Mouse (Mus musculus) lung, embryonic 16.5 days (tissue): ENCODE measurements at regions not wholly inside any gene's neighbourhood (a gene's known extent, or its start where the extent isn't known, plus 50 kb on each side); places are given as distances from the start of the nearest gene placed in this dataset.
A peak's percentile ranks its signal among the peaks of the same experiment; 100 is the strongest.

Source experiments
- ATAC-seq: fragments of 200-750 bp; cut with Nextera tagmentation; 2 replicates; pipeline ENCODE4 v1.8.0; 2017; ENCODE audit warnings: low read depth, mild to moderate bottlenecking, moderate library complexity
- H3K27ac ChIP-seq: fragments of 300-500 bp; sonication (generic); 2 replicates; pipeline ENCODE4 v1.5.1; 2014; ENCODE audit warnings: mild to moderate bottlenecking, control low read depth, low read length
- H3K27me3 ChIP-seq: fragments of 300-500 bp; sonication (generic); 2 replicates; pipeline ENCODE4 v1.6.1; 2014; ENCODE audit warnings: low read depth, low read length, mixed read lengths; ENCODE audit not compliant: control insufficient read depth, insufficient read depth
- H3K36me3 ChIP-seq: fragments of 300-500 bp; sonication (generic); 2 replicates; pipeline ENCODE4 v1.6.1; 2014; ENCODE audit warnings: low read length; ENCODE audit not compliant: control insufficient read depth, insufficient read depth
- H3K4me1 ChIP-seq: fragments of 300-500 bp; sonication (generic); replicated peaks from 2 replicates; pipeline ENCODE4 v1.6.1; 2014; ENCODE audit warnings: low read length, mixed read lengths; ENCODE audit not compliant: control insufficient read depth, insufficient read depth
- H3K4me2 ChIP-seq: fragments of 300-500 bp; sonication (generic); 2 replicates; pipeline ENCODE4 v1.6.1; 2014; ENCODE audit warnings: low read depth, low read length, control low read depth
- H3K4me3 ChIP-seq: fragments of 300-500 bp; sonication (generic); 2 replicates; pipeline ENCODE4 v1.5.1; 2014; ENCODE audit warnings: mild to moderate bottlenecking, low read length, control low read depth
- H3K9ac ChIP-seq: fragments of 300-500 bp; sonication (generic); 2 replicates; pipeline ENCODE4 v1.6.1; 2014; ENCODE audit warnings: low read length, control low read depth
- H3K9me3 ChIP-seq: fragments of 300-500 bp; sonication (generic); 2 replicates; pipeline ENCODE4 v1.6.1; 2016; ENCODE audit warnings: low read length; ENCODE audit not compliant: control insufficient read depth
- WGBS: fragments of 180-500 bp; shearing (Covaris S2); extraction: QIAGEN DNeasy Blood & Tissue Kit; methylation state at CpG from one replicate; pipeline ENCODE4 v1.1.7; 2014; 5-methylcytosine and 5-hydroxymethylcytosine counted together

DNA sequence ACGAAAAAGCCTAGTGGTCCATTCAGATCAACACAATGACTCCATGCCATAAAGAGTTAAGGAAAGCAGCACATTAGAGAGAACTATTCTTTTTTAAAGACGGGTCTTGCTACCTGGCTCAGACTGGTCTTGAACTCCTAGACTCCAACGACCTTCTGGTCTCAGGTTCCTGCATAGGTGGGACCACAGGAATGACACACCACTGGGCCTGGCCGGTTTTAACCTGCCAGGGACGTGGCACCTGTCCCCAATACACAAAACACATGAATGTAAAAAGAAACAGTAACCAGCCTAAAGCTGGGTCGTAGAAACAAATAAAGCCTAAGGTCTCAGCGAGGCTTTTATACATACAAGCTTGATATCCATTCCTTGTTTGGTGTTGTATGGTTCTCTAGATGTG, 67.9 kb downstream of the Hes1 start:
- 68% methylated on average over 7 of the region's 7 CpGs for WGBS

DNA sequence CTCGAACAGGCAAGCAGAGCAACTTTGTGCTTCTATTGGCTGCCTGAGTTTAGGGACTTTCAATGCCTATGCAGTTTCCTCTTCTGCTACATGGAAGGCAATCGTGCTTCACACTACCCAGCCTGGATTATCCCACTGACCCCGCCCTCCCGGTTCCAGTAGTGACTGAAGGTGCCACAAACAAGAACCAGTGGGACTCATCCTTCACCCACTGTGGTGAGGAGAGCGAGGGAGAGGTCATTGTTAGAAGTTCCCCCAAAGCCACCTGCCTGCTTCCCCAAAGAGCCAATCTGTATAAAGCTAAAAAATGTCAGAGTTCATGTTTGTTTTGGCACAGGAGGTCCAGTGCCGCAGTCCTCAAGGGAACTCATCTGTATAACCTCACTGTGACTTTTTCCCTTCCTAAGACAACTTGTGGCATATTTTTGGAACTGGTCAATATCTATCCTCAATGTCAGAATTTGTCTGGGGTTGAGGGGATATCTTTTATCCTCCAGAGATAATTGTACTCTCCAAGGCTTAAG, 70.5 kb downstream of the Hes1 start:
- H3K36me3 ChIP-seq, result no peaks in the 10 kb centered on the region
- no peak overlapping the region for H3K4me2 ChIP-seq

More for the DNA sequence above, 67.9 kb downstream of the Hes1 start:
- Histone ChIP-seq H3K27ac (no peak overlapping the region), H3K4me3 (no peak overlapping the region), H3K9me3 (0 out of 2 replicates have a peak, but pooled peaks cover 2% of the 10 kb centered on the region), H3K4me1 (peaks cover 6% of the 10 kb centered on the region), H3K4me2 (no peak overlapping the region), H3K36me3 (no peaks in the 10 kb centered on the region), H3K27me3 (no peaks in the 10 kb centered on the region), H3K9ac (no peak overlapping the region)
- ATAC-seq, result no peak

GRCm38 (mm10) chr16:30136849-30137248, 72.7 kb downstream of the Hes1 start:
- WGBS, result 87% methylated on average over 5 of the region's 5 CpGs

More for the DNA sequence above, 70.5 kb downstream of the Hes1 start:
- Histone ChIP-seq H3K27me3 (no peaks in the 10 kb centered on the region), H3K9me3 (no peaks in the 10 kb centered on the region), H3K4me3 (no peak overlapping the region), H3K27ac (no peak overlapping the region), H3K9ac (no peak overlapping the region), H3K4me1 (peaks cover 6% of the 10 kb centered on the region)
- no peak for ATAC-seq
- WGBS, result 33% methylated on average over 6 of the region's 6 CpGs

GRCm38 (mm10) chr16:30137812-30138211, 73.6 kb downstream of the Hes1 start:
- Histone ChIP-seq H3K27ac (no peak overlapping the region), H3K4me3 (no peak overlapping the region), H3K4me1 (peaks cover 6% of the 10 kb centered on the region), H3K27me3 (no peaks in the 10 kb centered on the region), H3K36me3 (no peaks in the 10 kb centered on the region), H3K4me2 (no peak overlapping the region), H3K9ac (no peak overlapping the region), H3K9me3 (no peaks in the 10 kb centered on the region)
- 85% methylated on average over 1 of the region's 1 CpGs for WGBS
- ATAC-seq, result no peak

More at GRCm38 (mm10) chr16:30136849-30137248, 72.7 kb downstream of the Hes1 start:
- Histone ChIP-seq H3K9ac (no peak overlapping the region), H3K4me2 (no peak overlapping the region), H3K9me3 (no peaks in the 10 kb centered on the region), H3K27ac (no peak overlapping the region), H3K4me1 (peaks cover 6% of the 10 kb centered on the region), H3K36me3 (no peaks in the 10 kb centered on the region), H3K27me3 (no peaks in the 10 kb centered on the region), H3K4me3 (no peak overlapping the region)
- ATAC-seq, result no peak

GRCm38 (mm10) chr16:30144818-30145464, 80.8 kb downstream of the Hes1 start:
- Histone ChIP-seq H3K27me3 (no peaks in the 10 kb centered on the region), H3K4me2 (peak overlapping the region; percentile 66), H3K4me1 (peaks cover 8% of the 10 kb centered on the region), H3K9ac (peak overlapping the region; percentile 60), H3K36me3 (no peaks in the 10 kb centered on the region), H3K9me3 (no peaks in the 10 kb centered on the region), H3K27ac (peak overlapping the region; percentile 58; the same call in 1 of the 2 replicates), H3K4me3 (peak overlapping the region; percentile 26)
- 7% methylated on average over 13 of the region's 13 CpGs for WGBS
- ATAC-seq, result peak; percentile 19

- no peaks in the 10 kb centered on the region for H3K36me3 ChIP-seq
- WGBS, result 20% methylated on average over 16 of the region's 16 CpGs
- H3K4me1 ChIP-seq, result peaks cover 8% of the 10 kb centered on the region
- H3K27me3 ChIP-seq, result no peaks in the 10 kb centered on the region
- H3K9me3 ChIP-seq, result no peaks in the 10 kb centered on the region
- peak overlapping the region; percentile 58 for H3K27ac ChIP-seq
- H3K4me2 ChIP-seq, result peak overlapping the region; percentile 66
- peak; percentile 59 for ATAC-seq
- H3K9ac ChIP-seq, result peak overlapping the region; percentile 60
- H3K4me3 ChIP-seq, result peak overlapping the region; percentile 26
Measured at GRCm38 (mm10) chr16:30145465-30146207, 81.5 kb downstream of the Hes1 start.

DNA sequence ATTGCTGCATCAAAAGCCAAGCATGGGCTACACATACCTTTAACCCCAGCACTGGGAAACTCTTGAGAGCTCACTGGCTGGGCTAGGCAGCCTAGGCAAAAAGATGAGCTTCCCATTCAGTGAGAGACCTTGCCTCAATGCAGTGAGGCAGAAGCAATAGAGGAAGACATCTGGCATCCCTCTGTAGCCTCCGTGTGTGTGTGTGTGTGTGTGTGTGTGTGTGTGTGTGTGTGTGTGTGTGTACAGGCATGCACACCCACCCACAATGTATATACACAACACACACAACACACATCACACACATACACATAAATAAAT, 82.0 kb downstream of the Hes1 start:
- no peak for ATAC-seq
- Histone ChIP-seq H3K27ac (no peak overlapping the region; the same call in 1 of the 2 replicates), H3K27me3 (no peaks in the 10 kb centered on the region), H3K9ac (no peak overlapping the region), H3K4me3 (no peak overlapping the region), H3K9me3 (no peaks in the 10 kb centered on the region), H3K4me2 (no peak overlapping the region), H3K4me1 (peaks cover 8% of the 10 kb centered on the region), H3K36me3 (no peaks in the 10 kb centered on the region)
- WGBS, result 58% methylated on average over 1 of the region's 1 CpGs

DNA sequence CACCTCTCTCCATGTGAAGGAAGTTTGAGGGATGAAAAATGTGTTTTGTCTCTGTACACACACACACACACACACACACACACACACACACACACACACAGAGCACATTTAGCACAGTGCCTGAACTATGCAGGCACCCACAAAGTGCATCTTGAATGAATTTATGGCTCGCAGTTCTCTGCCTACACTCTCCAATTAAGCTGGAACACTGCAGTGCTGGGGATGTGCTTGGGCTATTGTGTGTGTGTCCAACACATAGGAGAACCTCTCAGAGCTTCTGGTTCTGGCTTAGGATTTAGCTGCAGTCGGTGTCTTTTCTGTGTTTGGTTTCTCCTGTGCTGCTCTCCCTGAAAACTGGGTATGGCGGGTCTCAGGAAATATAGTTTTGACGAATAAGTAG, 83.1 kb downstream of the Hes1 start:
- no peak overlapping the region for H3K4me3 ChIP-seq
- no peaks in the 10 kb centered on the region for H3K36me3 ChIP-seq
- no peak overlapping the region for H3K27ac ChIP-seq
- 84% methylated on average over 4 of the region's 4 CpGs for WGBS
- no peak for ATAC-seq
- no peak overlapping the region for H3K4me2 ChIP-seq
- H3K9ac ChIP-seq, result no peak overlapping the region
- no peaks in the 10 kb centered on the region for H3K27me3 ChIP-seq
- peaks cover 8% of the 10 kb centered on the region for H3K4me1 ChIP-seq
- no peaks in the 10 kb centered on the region for H3K9me3 ChIP-seq

- no peak overlapping the region for H3K4me3 ChIP-seq
- H3K27ac ChIP-seq, result no peak overlapping the region
- H3K4me2 ChIP-seq, result no peak overlapping the region
- H3K9ac ChIP-seq, result no peak overlapping the region
- 45% methylated on average over 3 of the region's 3 CpGs for WGBS
- H3K27me3 ChIP-seq, result no peaks in the 10 kb centered on the region
- H3K9me3 ChIP-seq, result no peaks in the 10 kb centered on the region
- ATAC-seq, result no peak
- no peaks in the 10 kb centered on the region for H3K36me3 ChIP-seq
- H3K4me1 ChIP-seq, result peaks cover 6% of the 10 kb centered on the region; the same call in 1 of the 2 replicates
Measured at GRCm38 (mm10) chr16:30151104-30151503, 86.9 kb downstream of the Hes1 start.
